Comparison of ENCODE assay signal across 8 mouse cellular contexts in genomic region chr13:34652016-34652352, GRCm38 (mm10). TPM values are rescaled to one million over a fixed set of nuclear protein-coding genes. Genes with fewer than 3 reads are reported as not detected.
A peak's percentile ranks its signal among the peaks of the same experiment; 100 is the strongest.
DNase-seq lines count a peak whose midpoint lies in the region; ATAC-seq and TF ChIP-seq lines count a peak whose summit lies in the region.

No protein-coding gene starts in this region.

- no peak for DNase-seq in kidney, postnatal 0 days (ENCODE audit: low spot score)
- DNase-seq in kidney, postnatal 36 days = no peak
- no peak for DNase-seq in liver, postnatal 0 days
- DNase-seq in retina, postnatal 1 day = no peak
- no peak for DNase-seq in cerebellum, adult 8-10 months
- no peak for DNase-seq in right cerebral cortex, postnatal 10 days (ENCODE audit: low spot score in 2 of 2)

- H3K36me3 ChIP-seq in kidney, postnatal 0 days (ENCODE audit: insufficient read depth, low read length) = no peaks in the 10 kb centered on the region
- no peaks in the 10 kb centered on the region for H3K36me3 ChIP-seq in liver, postnatal 0 days (replicated peaks; ENCODE audit: insufficient read depth, low read length)

- no peaks in the 10 kb centered on the region for H3K27me3 ChIP-seq in kidney, postnatal 0 days (ENCODE audit: insufficient read depth, low read length)
- H3K27me3 ChIP-seq in liver, postnatal 0 days (ENCODE audit: insufficient read depth, low read length) = peaks cover 24% of the 10 kb centered on the region

- H3K4me2 ChIP-seq in kidney, postnatal 0 days (ENCODE audit: low read length) = peak overlapping the region; percentile 92
- peak overlapping the region; percentile 71 for H3K4me2 ChIP-seq in liver, postnatal 0 days (ENCODE audit: low read depth, low read length)

- ATAC-seq in kidney, postnatal 0 days (replicated peaks; ENCODE audit: low FRiP score, low read depth) = peak; percentile 2; the same call in 1 of the 2 replicates
- ATAC-seq in granulocyte monocyte progenitor cell, adult 5-6 weeks (replicated peaks; ENCODE audit: poor library complexity, severe bottlenecking) = peak; percentile 21
- no peak for ATAC-seq in liver, postnatal 0 days

- H3K4me3 ChIP-seq in kidney, postnatal 0 days (replicated peaks; ENCODE audit: low read depth, low read length) = peak overlapping the region; percentile 61
- H3K4me3 ChIP-seq in brown adipose tissue, adult 24 weeks (ENCODE audit: insufficient read depth, low read depth, low read length) = peak overlapping the region; percentile 68
- H3K4me3 ChIP-seq in liver, postnatal 0 days (ENCODE audit: low read depth, low read length) = peak overlapping the region; percentile 68

- no peak for TF ChIP-seq CTCF in kidney, postnatal 0 days (IDR thresholded peaks at IDR 0.05; ENCODE audit: low read depth)
- no peak for TF ChIP-seq CTCF in liver, postnatal 0 days (IDR thresholded peaks at IDR 0.05; ENCODE audit: low read depth)

- no peak for TF ChIP-seq EP300 in liver, postnatal 0 days (IDR thresholded peaks at IDR 0.05; ENCODE audit: low read depth)

- peak overlapping the region; percentile 89 for H3K27ac ChIP-seq in kidney, postnatal 0 days
- peak overlapping the region; percentile 84 for H3K27ac ChIP-seq in brown adipose tissue, adult 24 weeks (replicated peaks; ENCODE audit: low read depth, low read length)
- peak overlapping the region; percentile 96 for H3K27ac ChIP-seq in liver, postnatal 0 days (ENCODE audit: low read depth)

- peak overlapping the region; percentile 72 for H3K9ac ChIP-seq in kidney, postnatal 0 days (ENCODE audit: low read depth, low read length)
- peak overlapping the region; percentile 78 for H3K9ac ChIP-seq in liver, postnatal 0 days (replicated peaks)

- WGBS in kidney, postnatal 0 days = under 1% methylated on average over 35 of the region's 35 CpGs
- WGBS in liver, postnatal 0 days (ENCODE audit: insufficient replicate concordance) = under 1% methylated on average over 35 of the region's 35 CpGs

- H3K4me1 ChIP-seq in kidney, postnatal 0 days (replicated peaks; ENCODE audit: insufficient read depth, low read length) = peaks cover 15% of the 10 kb centered on the region; the same call in 1 of the 2 replicates
- H3K4me1 ChIP-seq in brown adipose tissue, adult 24 weeks (ENCODE audit: control insufficient read depth, insufficient read depth, insufficient read length, low read length) = peaks cover 18% of the 10 kb centered on the region
- peaks cover 31% of the 10 kb centered on the region for H3K4me1 ChIP-seq in liver, postnatal 0 days (ENCODE audit: insufficient read depth)

- no peaks in the 10 kb centered on the region for H3K9me3 ChIP-seq in kidney, postnatal 0 days (replicated peaks; ENCODE audit: low read length)
- no peaks in the 10 kb centered on the region for H3K9me3 ChIP-seq in liver, postnatal 0 days (ENCODE audit: low read length)

RNA-seq across cellular contexts. Expression of gene Pxdc1, which starts 1.3 kb away (rescaled TPM):
- polyA plus RNA-seq in kidney, postnatal 0 days (2015; fragmentation: Nextera tagmentation; extraction: Ambion mirVana) = 12.2 and 12.4 TPM in 2 replicates
- 10.1 and 12.9 TPM in 2 replicates for polyA plus RNA-seq in brown adipose tissue, adult 24 weeks (2012; ENCODE audit: insufficient read depth, insufficient read length, missing spikeins)
- not detected in 2 replicates for total RNA-seq in granulocyte monocyte progenitor cell, adult 5-6 weeks (2014; fragmentation: Nextera tagmentation)
- total RNA-seq in granulocyte monocyte progenitor cell, adult 5-6 weeks (2017) = not detected in 2 replicates
- 24.8 and 27.7 TPM in 2 replicates for polyA plus RNA-seq in liver, postnatal 0 days (2015; fragmentation: Nextera tagmentation; extraction: Ambion mirVana)
